Mouse (Mus musculus) liver, embryonic 15.5 days (tissue): Measurements from ENCODE around the gene Nxpe3. TPM values are rescaled to one million over a fixed set of nuclear protein-coding genes. Genes with fewer than 3 reads are reported as not detected.
A peak's percentile ranks its signal among the peaks of the same experiment; 100 is the strongest.

Source experiments
- ATAC-seq: fragments of 200-750 bp; cut with Nextera tagmentation; 2 replicates; pipeline ENCODE4 v1.8.0; 2017; ENCODE audit warnings: moderate number of reproducible peaks, mild to moderate bottlenecking, moderate library complexity; ENCODE audit not compliant: insufficient read depth
- H3K27ac ChIP-seq: fragments of 300-500 bp; sonication (generic); replicated peaks from 2 replicates; pipeline ENCODE4 v1.5.1; 2015; ENCODE audit warnings: mild to moderate bottlenecking, inconsistent platforms
- H3K27me3 ChIP-seq: fragments of 300-500 bp; sonication (generic); 2 replicates; pipeline ENCODE4 v1.6.1; 2015; ENCODE audit warnings: mild to moderate bottlenecking, inconsistent platforms
- H3K36me3 ChIP-seq: fragments of 300-500 bp; sonication (generic); replicated peaks from 2 replicates; pipeline ENCODE4 v1.6.1; 2015; ENCODE audit warnings: moderate library complexity, mild to moderate bottlenecking, inconsistent platforms
- H3K4me1 ChIP-seq: fragments of 300-500 bp; sonication (generic); replicated peaks from 2 replicates; pipeline ENCODE4 v1.6.1; 2015; ENCODE audit warnings: inconsistent platforms
- H3K4me2 ChIP-seq: fragments of 300-500 bp; sonication (generic); 2 replicates; pipeline ENCODE4 v1.6.1; 2015; ENCODE audit warnings: moderate library complexity, mild to moderate bottlenecking, inconsistent platforms
- H3K4me3 ChIP-seq: fragments of 300-500 bp; sonication (generic); replicated peaks from 2 replicates; pipeline ENCODE4 v1.5.1; 2015; ENCODE audit warnings: mild to moderate bottlenecking, inconsistent platforms
- H3K9ac ChIP-seq: fragments of 300-500 bp; sonication (generic); 2 replicates; pipeline ENCODE4 v1.6.1; 2015; ENCODE audit warnings: moderate library complexity, mild to moderate bottlenecking, inconsistent platforms
- H3K9me3 ChIP-seq: fragments of 300-500 bp; sonication (generic); replicated peaks from 2 replicates; pipeline ENCODE4 v1.6.1; 2016; ENCODE audit warnings: inconsistent platforms
- WGBS: fragments of 180-500 bp; shearing (Covaris S2); methylation state at CpG from one replicate; pipeline ENCODE4 v1.1.7; 2015; ENCODE audit warnings: mixed read lengths; ENCODE audit not compliant: insufficient replicate concordance; 5-methylcytosine and 5-hydroxymethylcytosine counted together
- polyA plus RNA-seq: library from polyadenylated mRNA; unstranded; fragments of >200 nt; fragmentation: Nextera tagmentation; extraction: Ambion mirVana; gene quantifications from 2 replicates; pipeline ENCODE4 v1.2.1, GENCODE M21; 2015

The Nxpe3 gene
- polyA plus RNA-seq, result 0.43 and 0.44 TPM in 2 replicates

GRCm38 (mm10) chr16:55894893-55895650 is at the start of gene Nxpe3:
Nxpe3 (minus strand) TSS chr16:55895285.
- no peaks in the 10 kb centered on the region for H3K27me3 ChIP-seq
- peak within 1 kb of the TSS; percentile 90 for H3K4me3 ChIP-seq
- H3K4me2 ChIP-seq, result peak within 1 kb of the TSS; percentile 98
- under 1% methylated on average over 74 of the region's 74 CpGs for WGBS
- H3K4me1 ChIP-seq, result peaks cover 54% of the 10 kb centered on the region
- H3K36me3 ChIP-seq, result no peaks in the 10 kb centered on the region
- H3K9me3 ChIP-seq, result no peaks in the 10 kb centered on the region
- peak within 1 kb of the TSS; percentile 85 for H3K27ac ChIP-seq
- ATAC-seq, result peak; percentile 90
- peak within 1 kb of the TSS; percentile 70 for H3K9ac ChIP-seq

- H3K4me2 ChIP-seq, result no peak overlapping the region
- H3K27me3 ChIP-seq, result no peaks in the 10 kb centered on the region
- H3K4me3 ChIP-seq, result no peak overlapping the region
- no peak for ATAC-seq
- no peaks in the 10 kb centered on the region for H3K4me1 ChIP-seq
- no peak overlapping the region for H3K27ac ChIP-seq
- H3K9ac ChIP-seq, result no peak overlapping the region
- WGBS, result 77% methylated on average over 4 of the region's 4 CpGs
- no peaks in the 10 kb centered on the region for H3K36me3 ChIP-seq
- H3K9me3 ChIP-seq, result no peaks in the 10 kb centered on the region
These were observed 45.7 kb upstream of the Nxpe3 start for GRCm38 (mm10) chr16:55940781-55941180.

GRCm38 (mm10) chr16:55939703-55940102 is 44.6 kb upstream of the Nxpe3 start:
- no peaks in the 10 kb centered on the region for H3K27me3 ChIP-seq
- no peak overlapping the region for H3K9ac ChIP-seq
- 67% methylated on average over 6 of the region's 6 CpGs for WGBS
- no peak overlapping the region for H3K4me3 ChIP-seq
- no peaks in the 10 kb centered on the region for H3K9me3 ChIP-seq
- no peak overlapping the region for H3K27ac ChIP-seq
- H3K4me1 ChIP-seq, result 0 out of 2 replicates have a peak, but pooled peaks cover 3% of the 10 kb centered on the region
- no peaks in the 10 kb centered on the region for H3K36me3 ChIP-seq
- 0 out of 2 replicates have a peak, but pooled peaks have one; percentile 41 for ATAC-seq
- H3K4me2 ChIP-seq, result no peak overlapping the region

- Histone ChIP-seq H3K27ac (no peak overlapping the region), H3K9me3 (no peaks in the 10 kb centered on the region), H3K36me3 (no peaks in the 10 kb centered on the region), H3K4me2 (no peak overlapping the region), H3K9ac (no peak overlapping the region), H3K4me3 (no peak overlapping the region), H3K4me1 (0 out of 2 replicates have a peak, but pooled peaks cover 3% of the 10 kb centered on the region), H3K27me3 (no peaks in the 10 kb centered on the region)
- ATAC-seq, result no peak
- WGBS, result 62% methylated on average over 4 of the region's 4 CpGs
These were observed 43.7 kb upstream of the Nxpe3 start for GRCm38 (mm10) chr16:55938761-55939160.

DNA sequence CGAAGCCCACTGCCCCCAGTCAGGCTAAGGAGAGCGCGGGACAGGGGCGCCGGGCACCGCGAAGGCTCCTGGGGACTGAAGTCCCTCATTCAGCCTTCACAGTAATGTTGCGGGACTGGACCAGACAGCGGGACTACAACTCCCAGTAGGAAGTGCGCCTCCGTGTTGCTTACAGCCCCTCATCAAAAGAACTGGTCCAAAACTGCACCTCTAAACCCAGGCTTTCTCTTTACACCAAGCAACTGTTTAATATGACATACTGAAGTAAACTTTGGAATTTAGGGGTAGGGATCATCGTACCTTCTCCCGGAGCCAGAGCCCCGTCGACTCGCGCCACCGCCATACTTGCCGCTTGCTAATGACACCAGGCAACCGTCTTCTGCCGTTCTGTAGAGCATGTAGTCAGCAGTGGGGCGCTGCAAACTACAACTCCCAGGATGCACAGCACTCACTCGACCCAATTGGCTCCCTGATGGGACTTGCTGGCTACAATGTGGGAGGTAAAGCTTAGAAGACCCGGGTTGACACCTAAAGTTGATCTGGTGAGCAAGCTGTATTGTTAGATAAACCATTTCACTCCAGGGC is 39.5 kb upstream of the Nxpe3 start, which contains the start of gene Cep97:
Gene Cep97, minus strand, starts transcription at position 403 of the 585 bp plus-strand sequence.
- WGBS, result under 1% methylated on average over 24 of the region's 24 CpGs

GRCm38 (mm10) chr16:55933681-55934343 is 38.7 kb upstream of the Nxpe3 start:
- ATAC-seq, result peak; percentile 11
- peak overlapping the region; percentile 87 for H3K4me3 ChIP-seq
- no peaks in the 10 kb centered on the region for H3K9me3 ChIP-seq
- no peaks in the 10 kb centered on the region for H3K27me3 ChIP-seq
- H3K4me2 ChIP-seq, result peak overlapping the region; percentile 83
- peak overlapping the region; percentile 79 for H3K9ac ChIP-seq
- WGBS, result under 1% methylated on average over 32 of the region's 32 CpGs
- peak overlapping the region; percentile 76 for H3K27ac ChIP-seq
- no peaks in the 10 kb centered on the region for H3K36me3 ChIP-seq
- H3K4me1 ChIP-seq, result peaks cover 21% of the 10 kb centered on the region; the same call in 1 of the 2 replicates

More for the DNA sequence above, 39.5 kb upstream of the Nxpe3 start, which contains the start of gene Cep97:
- peak; percentile 100 for ATAC-seq
- Histone ChIP-seq H3K4me2 (peak within 1 kb of the TSS; percentile 83), H3K27me3 (no peaks in the 10 kb centered on the region), H3K36me3 (no peaks in the 10 kb centered on the region), H3K9me3 (no peaks in the 10 kb centered on the region), H3K27ac (peak within 1 kb of the TSS; percentile 76), H3K4me1 (peaks cover 21% of the 10 kb centered on the region; the same call in 1 of the 2 replicates), H3K4me3 (peak within 1 kb of the TSS; percentile 87), H3K9ac (peak within 1 kb of the TSS; percentile 79)

DNA sequence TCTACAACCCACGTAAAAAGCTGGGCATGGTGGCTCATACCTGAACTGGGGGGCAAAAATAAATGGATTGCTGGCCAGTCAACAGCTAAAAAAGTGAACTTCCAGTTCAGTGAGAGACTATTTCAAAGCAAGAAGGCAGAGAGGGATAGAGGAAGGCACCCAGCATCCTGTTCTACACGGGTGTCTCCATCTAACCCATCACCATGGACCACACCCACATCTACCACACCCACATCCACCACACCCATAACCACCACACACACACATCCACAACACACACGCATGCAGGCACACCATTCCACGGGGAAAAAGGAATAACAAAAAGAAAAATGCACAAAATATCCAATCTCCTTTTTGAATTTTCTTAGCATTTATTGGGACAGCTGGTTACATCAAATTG is 28.9 kb upstream of the Nxpe3 start:
- Histone ChIP-seq H3K36me3 (no peaks in the 10 kb centered on the region), H3K4me1 (peaks cover 7% of the 10 kb centered on the region), H3K9ac (no peak overlapping the region), H3K4me3 (no peak overlapping the region), H3K9me3 (no peaks in the 10 kb centered on the region), H3K4me2 (no peak overlapping the region), H3K27ac (no peak overlapping the region), H3K27me3 (no peaks in the 10 kb centered on the region)
- peak; percentile 61; the same call in 1 of the 2 replicates for ATAC-seq
- WGBS, result 45% methylated on average over 4 of the region's 4 CpGs

- Histone ChIP-seq H3K36me3 (no peaks in the 10 kb centered on the region), H3K4me2 (no peak overlapping the region), H3K9ac (no peak overlapping the region), H3K4me3 (no peak overlapping the region), H3K27ac (no peak overlapping the region), H3K9me3 (no peaks in the 10 kb centered on the region), H3K27me3 (no peaks in the 10 kb centered on the region), H3K4me1 (peaks cover 7% of the 10 kb centered on the region)
- ATAC-seq, result no peak
- WGBS, result 80% methylated on average over 10 of the region's 10 CpGs
These were observed 27.0 kb upstream of the Nxpe3 start for GRCm38 (mm10) chr16:55922079-55922478.

- Histone ChIP-seq H3K4me2 (no peak overlapping the region), H3K36me3 (peaks cover 11% of the 10 kb centered on the region; the same call in 1 of the 2 replicates), H3K4me1 (no peaks in the 10 kb centered on the region), H3K27ac (no peak overlapping the region), H3K4me3 (no peak overlapping the region), H3K9me3 (no peaks in the 10 kb centered on the region), H3K27me3 (no peaks in the 10 kb centered on the region), H3K9ac (no peak overlapping the region)
- ATAC-seq, result no peak
- 89% methylated on average over 7 of the region's 7 CpGs for WGBS
These were observed 19.6 kb upstream of the Nxpe3 start for GRCm38 (mm10) chr16:55914716-55915115.

DNA sequence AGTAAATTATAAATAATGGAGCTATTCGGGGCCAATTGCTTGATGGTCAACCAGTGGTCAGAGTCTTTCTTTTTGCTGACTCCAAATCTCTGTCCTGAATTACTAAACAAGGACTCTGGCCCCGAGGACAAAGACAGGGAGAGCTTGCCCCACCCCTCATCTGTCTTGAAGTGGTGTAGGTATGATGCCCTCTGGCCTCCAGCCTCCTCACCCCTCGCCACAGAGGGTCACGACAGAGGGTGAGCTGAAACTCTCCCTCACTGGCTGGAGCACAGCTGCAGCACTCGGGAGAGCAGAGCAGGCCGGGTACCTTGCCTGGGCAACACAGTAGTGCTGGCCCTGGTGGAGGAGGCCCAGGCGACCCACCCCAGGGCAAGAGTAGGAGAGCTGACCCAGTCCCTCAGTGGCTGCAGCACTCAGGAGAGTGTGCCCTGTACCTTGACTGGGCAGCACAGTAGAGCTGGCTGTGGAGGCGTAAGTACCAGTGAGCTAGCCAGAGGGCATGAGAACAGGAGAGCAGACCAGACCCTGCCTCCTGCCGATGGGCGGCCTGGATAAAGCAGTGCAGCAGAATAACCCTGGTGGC is 15.2 kb upstream of the Nxpe3 start:
- no peak overlapping the region for H3K9ac ChIP-seq
- no peak overlapping the region for H3K27ac ChIP-seq
- peaks cover 14% of the 10 kb centered on the region for H3K36me3 ChIP-seq
- no peak overlapping the region for H3K4me2 ChIP-seq
- no peaks in the 10 kb centered on the region for H3K4me1 ChIP-seq
- no peak for ATAC-seq
- no peaks in the 10 kb centered on the region for H3K9me3 ChIP-seq
- no peak overlapping the region for H3K4me3 ChIP-seq
- H3K27me3 ChIP-seq, result no peaks in the 10 kb centered on the region
- WGBS, result 78% methylated on average over 10 of the region's 10 CpGs
